ENCODE assay signal across 10 mouse cellular contexts in the genomic region with DNA sequence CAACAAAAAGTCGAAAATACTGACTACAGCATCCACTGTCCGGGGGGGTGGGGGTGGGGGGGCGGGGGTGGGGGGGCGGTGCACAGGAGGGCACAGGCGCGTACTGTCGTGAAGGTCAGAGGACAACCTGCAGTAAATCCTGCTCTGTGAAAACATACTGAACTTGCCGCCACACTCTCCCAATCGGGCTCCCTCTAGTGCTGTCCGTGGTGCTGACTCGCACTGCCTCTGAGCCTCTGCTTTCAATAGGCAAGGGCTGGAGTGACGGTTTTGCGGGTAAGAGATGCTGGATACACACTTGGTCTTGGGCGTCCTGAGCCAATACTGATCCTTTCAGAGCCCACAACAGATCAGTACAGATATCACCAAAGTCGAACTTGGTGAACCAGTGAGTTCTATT. TPM values are rescaled to one million over a fixed set of nuclear protein-coding genes. Genes with fewer than 3 reads are reported as not detected.
DNase-seq lines count a peak whose midpoint lies in the region; ATAC-seq lines count a peak whose summit lies in the region.
"Had no signal": no experiment of that assay in that cellular context is flagged by ENCODE, and none has a peak within 500 bp of the region (broad histone marks: within the 10 kb centered on the region; RNA-seq: fewer than 3 reads in every experiment).

No protein-coding gene starts in this region.

- H3K9me3 ChIP-seq in hindbrain, embryonic 10.5 days, result no peaks in the 10 kb centered on the region
- H3K9me3 ChIP-seq in hindbrain, embryonic 12.5 days (replicated peaks), result no peaks in the 10 kb centered on the region

- no peak overlapping the region for H3K9ac ChIP-seq in hindbrain, embryonic 12.5 days

- 11% methylated on average over 15 of the region's 15 CpGs for WGBS in hindbrain, embryonic 10.5 days
- WGBS in hindbrain, embryonic 12.5 days, result 9% methylated on average over 15 of the region's 15 CpGs

- no peak overlapping the region for H3K27ac ChIP-seq in hindbrain, embryonic 10.5 days
- H3K27ac ChIP-seq in hindbrain, embryonic 12.5 days, result no peak overlapping the region

- no peak for ATAC-seq in hindbrain, embryonic 12.5 days (ENCODE audit: low FRiP score)
- ATAC-seq in hematopoietic stem cell, adult 5-6 weeks (replicated peaks in 1 of 2; ENCODE audit: insufficient read depth in 1 of 2, low FRiP score in 2 of 2, low TSS enrichment in 1 of 2, low read depth in 1 of 2, poor library complexity in 2 of 2, severe bottlenecking in 2 of 2), result peak; percentile 73 to 88
- no peak for ATAC-seq in inflammation-experienced regulatory T-cells, adult 6 months

- H3K4me1 ChIP-seq in hindbrain, embryonic 10.5 days (replicated peaks), result peaks cover 7% of the 10 kb centered on the region
- H3K4me1 ChIP-seq in hindbrain, embryonic 12.5 days, result peaks cover 5% of the 10 kb centered on the region

- no peaks in the 10 kb centered on the region for H3K36me3 ChIP-seq in hindbrain, embryonic 10.5 days
- no peaks in the 10 kb centered on the region for H3K36me3 ChIP-seq in hindbrain, embryonic 12.5 days

- H3K27me3 ChIP-seq in hindbrain, embryonic 10.5 days (ENCODE audit: insufficient read depth, poor library complexity, severe bottlenecking), result no peaks in the 10 kb centered on the region
- H3K27me3 ChIP-seq in hindbrain, embryonic 12.5 days, result peaks cover 3% of the 10 kb centered on the region; the same call in 1 of the 2 replicates

- peak; percentile 76 for DNase-seq in hindbrain, embryonic 10.5 days (ENCODE audit: low spot score)
- peak; percentile 88 for DNase-seq in ES-CJ7 (ENCODE audit: low read depth, low spot score)
- DNase-seq in c-Kit-positive CD71-positive TER-119-negative erythroid progenitor cells, embryonic 14.5 days (ENCODE audit: low read depth), result peak; percentile 76
- peak; percentile 44 to 52 for DNase-seq in lung, adult 18-20 months
- DNase-seq in spleen, postnatal 14 days (ENCODE audit: low spot score in 2 of 2), result peak; percentile 16 to 52

- no peak overlapping the region for H3K4me2 ChIP-seq in hindbrain, embryonic 12.5 days (replicated peaks)

- no peak overlapping the region for H3K4me3 ChIP-seq in hindbrain, embryonic 10.5 days
- H3K4me3 ChIP-seq in hindbrain, embryonic 12.5 days, result no peak overlapping the region

RNA-seq across cellular contexts. Expression of a gene that starts 3.9 kb away (rescaled TPM):
- polyA plus RNA-seq in hindbrain, embryonic 10.5 days (2016; fragmentation: Nextera tagmentation; extraction: Ambion mirVana), result 2.1 TPM in 2 replicates
- polyA plus RNA-seq in hindbrain, embryonic 12.5 days (2016; fragmentation: Nextera tagmentation; extraction: Ambion mirVana), result 19.3 and 20.0 TPM in 2 replicates
- total RNA-seq in hematopoietic stem cell, adult 5-6 weeks (2017), result 6.4 and 8.6 TPM in 2 replicates
- under 1 TPM; 0.25 to 0.84 (median 0.81) TPM for polyA plus RNA-seq in inflammation-experienced regulatory T-cells, adult 6 months (2017; shearing (Covaris generic))

RNA-seq across cellular contexts. Expression of a gene that starts 13.8 kb away (rescaled TPM):
- polyA plus RNA-seq in hindbrain, embryonic 10.5 days (2016; fragmentation: Nextera tagmentation; extraction: Ambion mirVana), result 11.8 and 14.3 TPM in 2 replicates
- 26.7 and 28.4 TPM in 2 replicates for polyA plus RNA-seq in hindbrain, embryonic 12.5 days (2016; fragmentation: Nextera tagmentation; extraction: Ambion mirVana)
- total RNA-seq in hematopoietic stem cell, adult 5-6 weeks (2017), result 4.5 and 4.8 TPM in 2 replicates
- 1 to 10 TPM in 1 of 3 experiments, under 1 TPM in 2; 0.34 to 1.7 (median 0.44) TPM for polyA plus RNA-seq in inflammation-experienced regulatory T-cells, adult 6 months (2017; shearing (Covaris generic))

RNA-seq across cellular contexts. Expression of a gene that starts 27.2 kb away (rescaled TPM):
- 0.58 and 0.80 TPM in 2 replicates for polyA plus RNA-seq in hindbrain, embryonic 10.5 days (2016; fragmentation: Nextera tagmentation; extraction: Ambion mirVana)
- polyA plus RNA-seq in hindbrain, embryonic 12.5 days (2016; fragmentation: Nextera tagmentation; extraction: Ambion mirVana), result 0.34 and 0.82 TPM in 2 replicates
- total RNA-seq in hematopoietic stem cell, adult 5-6 weeks (2017), result not detected in 2 replicates
- polyA plus RNA-seq in inflammation-experienced regulatory T-cells, adult 6 months (2017; shearing (Covaris generic)), result not detected
- total RNA-seq: neutrophil, adult 5-6 weeks had no signal
- polyA plus RNA-seq: heart, embryonic 16.5 days had no signal

RNA-seq across cellular contexts. Expression of a gene that starts 38.3 kb away (rescaled TPM):
- polyA plus RNA-seq in hindbrain, embryonic 10.5 days (2016; fragmentation: Nextera tagmentation; extraction: Ambion mirVana), result 50.2 and 88.5 TPM in 2 replicates
- 56.6 and 58.9 TPM in 2 replicates for polyA plus RNA-seq in hindbrain, embryonic 12.5 days (2016; fragmentation: Nextera tagmentation; extraction: Ambion mirVana)
- 0.25 TPM in 1 of 2 replicates, not detected in the other for total RNA-seq in hematopoietic stem cell, adult 5-6 weeks (2017)
- polyA plus RNA-seq in inflammation-experienced regulatory T-cells, adult 6 months (2017; shearing (Covaris generic)), result not detected

RNA-seq across cellular contexts. Expression of a gene that starts 48.1 kb away (rescaled TPM):
- polyA plus RNA-seq in hindbrain, embryonic 10.5 days (2016; fragmentation: Nextera tagmentation; extraction: Ambion mirVana), result 252 and 255 TPM in 2 replicates
- 142 and 160 TPM in 2 replicates for polyA plus RNA-seq in hindbrain, embryonic 12.5 days (2016; fragmentation: Nextera tagmentation; extraction: Ambion mirVana)
- total RNA-seq in hematopoietic stem cell, adult 5-6 weeks (2017), result 27.8 and 42.9 TPM in 2 replicates
- 10 to 100 TPM; 27.6 to 39.1 (median 36.4) TPM for polyA plus RNA-seq in inflammation-experienced regulatory T-cells, adult 6 months (2017; shearing (Covaris generic))

Comparison
In these comparisons a context has a peak if more than half of its experiments do, and no peak if none do; other contexts are left out.
1. DNase-seq: peak in every context shown above with its lines; median percentile 88 in ES-CJ7; 76 in hindbrain, embryonic 10.5 days; 76 in c-Kit-positive CD71-positive TER-119-negative erythroid progenitor cells, embryonic 14.5 days; 48 in lung, adult 18-20 months; 34 in spleen, postnatal 14 days.
2. ATAC-seq: peak in hematopoietic stem cell, adult 5-6 weeks (2 of 2); none in hindbrain, embryonic 12.5 days (single experiment) and inflammation-experienced regulatory T-cells, adult 6 months (single experiment).